Mouse (Mus musculus): Measurements from ENCODE around the gene Drd1.

GRCm38 (mm10) chr13:54101031-54101820 is 45.7 kb upstream of the Drd1 start:
- no peak for TF ChIP-seq CTCF (IDR thresholded peaks at IDR 0.05; ENCODE audit: low read depth, low read length)
- TF ChIP-seq POLR2AphosphoS5 (IDR thresholded peaks at IDR 0.05; ENCODE audit: insufficient replicate concordance, low read depth, low read length), result no peak
- TF ChIP-seq TAL1 (conservative IDR thresholded peaks at IDR 0.05; ENCODE audit: low read depth, low read length), result no peak
- TF ChIP-seq GATA1 (IDR thresholded peaks at IDR 0.05; ENCODE audit: borderline replicate concordance, low read length), result no peak
- no peak for TF ChIP-seq GATA2 (IDR thresholded peaks at IDR 0.05; ENCODE audit: borderline replicate concordance, low read depth, low read length)

Measured in G1E (cell line).